Mouse (Mus musculus) ES-CJ7 (cell line): ENCODE measurements around the gene Sec14l1.

Source experiments
- DNase-seq: peaks from one replicate; pipeline ENCODE4 v3.0.0; 2011; ENCODE audit warnings: low read depth, low spot score

Gene Sec14l1

GRCm38 (mm10) chr11:117087036-117087799 lies 27.8 kb upstream of the Sec14l1 start:
- DNase-seq: no peak

- DNase-seq: peak; percentile 92
These were observed 26.5 kb upstream of the Sec14l1 start for GRCm38 (mm10) chr11:117088271-117088991.

DNA sequence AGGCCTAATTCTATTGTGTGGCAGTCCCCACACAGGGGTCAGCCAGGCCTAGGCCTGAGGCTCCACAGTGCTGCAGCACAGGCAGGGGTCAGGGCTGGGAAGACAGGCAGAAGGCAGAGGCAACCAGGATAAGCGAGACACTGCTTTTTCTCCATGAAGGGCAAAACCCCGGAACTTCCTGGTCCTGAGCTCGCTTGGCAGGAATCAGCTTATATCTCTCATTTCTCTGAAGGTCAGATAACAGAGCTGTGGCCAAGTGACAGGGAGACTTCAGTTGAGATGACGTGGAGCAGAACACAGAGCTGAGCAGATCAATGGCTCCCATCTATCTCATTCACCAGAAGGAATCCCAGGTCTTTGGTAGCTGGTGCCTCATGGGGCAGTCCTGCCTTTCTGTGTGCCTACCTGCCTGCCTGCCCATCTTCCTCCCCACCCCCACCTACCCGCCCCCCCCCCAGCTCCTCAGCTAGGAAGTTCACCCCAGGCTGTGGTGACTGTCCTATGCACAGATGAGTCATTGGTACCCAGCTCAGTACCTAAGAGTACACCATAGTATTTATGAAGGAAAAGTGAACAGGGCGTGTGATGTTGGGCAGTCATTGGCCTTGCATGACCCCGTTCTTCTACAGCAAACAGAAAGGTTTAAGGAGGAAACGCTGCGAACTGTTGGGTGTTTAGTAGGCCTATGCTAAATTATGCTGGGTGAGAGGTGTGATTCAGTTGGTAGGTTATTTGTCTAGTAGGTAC lies 25.1 kb upstream of the Sec14l1 start:
- DNase-seq: no peak

DNA sequence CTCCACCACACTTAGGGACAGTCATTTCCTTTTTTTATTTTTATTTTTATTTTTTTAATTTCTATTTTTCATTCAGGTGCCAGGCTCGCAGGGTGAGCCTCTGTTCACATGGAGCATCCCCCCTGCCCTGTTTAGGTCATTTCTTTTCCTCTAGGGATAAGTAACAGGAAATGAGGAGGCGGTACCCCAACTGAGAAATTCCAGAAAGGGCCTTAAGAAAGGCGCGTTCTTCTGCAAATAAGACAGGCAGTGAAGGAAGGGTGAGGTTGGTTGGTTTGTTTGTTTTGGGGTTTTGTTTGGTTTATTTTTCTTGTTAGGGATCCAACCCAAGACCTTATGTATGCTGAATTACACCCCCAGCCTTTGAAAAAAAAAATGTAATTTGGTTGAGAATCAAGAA lies 23.6 kb upstream of the Sec14l1 start:
- DNase-seq: peak; percentile 72

- DNase-seq: peak; percentile 96
These were observed 23.1 kb upstream of the Sec14l1 start for GRCm38 (mm10) chr11:117091845-117092244.

- peak; percentile 89 for DNase-seq
These were observed 22.3 kb upstream of the Sec14l1 start for GRCm38 (mm10) chr11:117092711-117093110.

- no peak for DNase-seq
These were observed 20.9 kb upstream of the Sec14l1 start for GRCm38 (mm10) chr11:117093900-117094552.

DNA sequence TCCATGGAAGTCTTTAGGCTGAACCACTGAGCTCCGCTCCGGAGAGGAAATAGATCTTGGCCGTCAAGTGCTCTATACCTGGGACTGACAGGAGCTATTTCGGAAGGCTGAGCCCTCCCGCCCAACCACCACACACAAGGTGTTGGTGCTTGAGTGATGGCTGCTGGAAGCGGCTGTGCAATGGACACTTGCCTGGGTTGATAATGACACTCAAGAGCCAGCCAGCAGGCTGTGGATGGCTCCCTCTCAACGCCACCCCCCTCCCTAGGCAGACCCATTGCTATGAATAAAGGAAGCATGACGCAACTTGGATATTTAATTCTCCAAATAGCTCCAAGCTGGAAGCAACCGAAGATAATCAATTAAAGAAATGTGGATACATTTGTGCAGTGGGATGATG lies 20.3 kb upstream of the Sec14l1 start:
- DNase-seq: no peak

- no peak for DNase-seq
These were observed 17.9 kb upstream of the Sec14l1 start for GRCm38 (mm10) chr11:117097021-117097420.

GRCm38 (mm10) chr11:117098155-117098554 lies 16.8 kb upstream of the Sec14l1 start:
- DNase-seq: no peak

- DNase-seq: no peak
These were observed 16.2 kb upstream of the Sec14l1 start for GRCm38 (mm10) chr11:117098784-117099183.

- DNase-seq: no peak
These were observed 15.6 kb upstream of the Sec14l1 start for GRCm38 (mm10) chr11:117099372-117099771.

GRCm38 (mm10) chr11:117101351-117101921 lies 13.5 kb upstream of the Sec14l1 start:
- no peak for DNase-seq

- DNase-seq: no peak
These were observed 12.8 kb upstream of the Sec14l1 start for GRCm38 (mm10) chr11:117101925-117102717.

GRCm38 (mm10) chr11:117103523-117103922 lies 11.4 kb upstream of the Sec14l1 start:
- no peak for DNase-seq

DNA sequence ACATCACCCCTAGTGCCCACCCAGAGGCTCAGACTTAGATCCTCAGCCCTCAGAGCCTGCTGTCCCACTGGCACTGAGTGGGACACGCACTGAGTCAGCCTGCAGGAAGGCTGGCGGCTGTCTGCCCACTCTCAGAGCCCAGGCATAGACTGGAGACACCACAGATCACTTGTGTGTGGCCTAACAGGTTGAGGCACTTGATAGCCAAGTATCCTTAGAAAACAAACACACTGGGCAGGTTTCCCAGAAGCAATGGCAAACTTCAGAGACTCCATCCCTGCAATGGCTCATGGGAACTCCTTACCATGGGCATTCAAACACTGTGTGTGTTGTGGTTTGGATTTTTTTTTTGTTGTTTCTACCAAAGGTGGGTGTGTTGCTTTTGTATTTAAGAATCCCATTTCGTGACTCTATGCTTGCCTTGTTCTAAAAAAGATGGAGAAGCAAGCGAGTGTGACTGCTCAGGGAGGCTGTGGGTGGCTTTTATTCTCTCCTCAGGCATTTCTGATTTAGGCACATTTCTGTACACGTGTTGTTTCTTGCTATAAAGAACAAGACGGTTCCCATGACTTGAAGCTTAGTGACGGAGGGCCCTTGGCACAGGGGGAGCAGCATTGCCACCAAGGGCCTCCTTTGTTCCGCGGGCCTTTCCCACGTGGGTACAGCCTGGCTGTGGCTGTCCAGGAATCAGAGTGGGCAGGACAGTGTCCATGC lies 10.8 kb upstream of the Sec14l1 start:
- no peak for DNase-seq

DNA sequence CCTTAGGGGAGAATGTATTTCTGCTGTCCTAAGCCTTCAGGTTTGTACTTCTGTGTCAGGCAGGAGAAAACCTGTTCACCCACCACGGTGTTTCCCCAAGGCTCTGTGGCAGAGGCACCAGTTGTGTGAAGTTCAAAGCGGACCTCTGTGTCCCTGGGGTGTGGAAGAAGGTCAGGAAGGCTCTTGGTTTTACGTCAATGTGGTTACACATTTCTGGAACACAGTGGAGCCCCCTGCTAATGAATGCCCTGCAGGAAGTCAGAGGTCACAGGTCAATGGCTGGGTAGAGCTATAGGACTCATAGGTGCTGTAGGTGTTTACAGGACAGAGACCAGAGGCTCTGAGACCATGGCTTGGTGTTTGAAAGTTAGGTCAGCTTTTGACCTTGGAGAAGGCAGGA lies 9.7 kb upstream of the Sec14l1 start:
- DNase-seq: no peak

- DNase-seq: no peak
These were observed 9.1 kb upstream of the Sec14l1 start for GRCm38 (mm10) chr11:117105850-117106249.

GRCm38 (mm10) chr11:117106633-117107334 lies 8.2 kb upstream of the Sec14l1 start:
- peak; percentile 62 for DNase-seq
